Mouse (Mus musculus): ENCODE measurements around the gene Hipk2. TPM values are rescaled to one million over a fixed set of nuclear protein-coding genes. Genes with fewer than 3 reads are reported as not detected.

The Hipk2 gene
- polyA plus RNA-seq, 1 experiment from 2014 or later, result 37.5 TPM

- Histone ChIP-seq H3K9ac (peak overlapping the region; percentile 100), H3K27me3 (no peaks in the 10 kb centered on the region), H3K36me3 (no peaks in the 10 kb centered on the region), H3K4me2 (replicated peaks) (peak overlapping the region; percentile 59), H3K4me3 (peak overlapping the region; percentile 97), H3K27ac (peak overlapping the region; percentile 98), H3K4me1 (peaks cover 43% of the 10 kb centered on the region), H3K9me3 (replicated peaks) (no peaks in the 10 kb centered on the region)
- no peak for ATAC-seq (ENCODE audit: low FRiP score)
- WGBS, result under 1% methylated on average over 23 of the region's 23 CpGs
These were observed 1.3 kb downstream of the Hipk2 start for GRCm38 (mm10) chr6:38874565-38875257.

GRCm38 (mm10) chr6:38874035-38874434 lies 1.9 kb downstream of the Hipk2 start:
- Histone ChIP-seq H3K27me3 (no peaks in the 10 kb centered on the region), H3K27ac (peak overlapping the region; percentile 98), H3K9me3 (replicated peaks) (no peaks in the 10 kb centered on the region), H3K4me1 (peaks cover 43% of the 10 kb centered on the region), H3K36me3 (no peaks in the 10 kb centered on the region), H3K4me3 (peak overlapping the region; percentile 97), H3K4me2 (replicated peaks) (peak overlapping the region; percentile 59), H3K9ac (peak overlapping the region; percentile 100)
- 9% methylated on average over 8 of the region's 8 CpGs for WGBS
- ATAC-seq (ENCODE audit: low FRiP score), result no peak

DNA sequence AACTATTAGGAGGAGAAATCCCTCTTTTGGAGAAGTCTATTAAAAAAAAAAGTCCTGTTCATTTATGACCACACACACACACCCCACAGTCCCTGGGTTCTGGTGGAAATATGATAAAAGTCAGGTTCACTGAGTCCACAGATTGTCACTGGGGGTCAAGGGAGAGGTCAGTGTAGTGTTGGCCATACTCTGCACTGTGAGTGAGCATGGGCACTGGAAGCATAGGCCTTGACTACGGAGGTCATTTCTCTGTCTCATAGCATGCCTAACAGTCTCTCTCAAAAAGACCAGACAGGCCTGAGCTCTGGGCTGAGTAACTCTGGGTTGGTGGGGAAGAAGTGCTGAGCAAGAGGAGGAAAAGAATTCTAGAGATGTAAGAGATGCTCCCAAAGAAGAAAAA lies 2.6 kb downstream of the Hipk2 start:
- no peak for ATAC-seq (ENCODE audit: low FRiP score)
- Histone ChIP-seq H3K36me3 (no peaks in the 10 kb centered on the region), H3K4me1 (peaks cover 43% of the 10 kb centered on the region), H3K27me3 (no peaks in the 10 kb centered on the region), H3K4me2 (replicated peaks) (peak overlapping the region; percentile 59), H3K9ac (peak overlapping the region; percentile 100; the same call in 1 of the 2 replicates), H3K4me3 (peak overlapping the region; percentile 97), H3K27ac (peak overlapping the region; percentile 48; the same call in 1 of the 2 replicates), H3K9me3 (replicated peaks) (no peaks in the 10 kb centered on the region)
- WGBS, result 73% methylated on average over 1 of the region's 1 CpGs

DNA sequence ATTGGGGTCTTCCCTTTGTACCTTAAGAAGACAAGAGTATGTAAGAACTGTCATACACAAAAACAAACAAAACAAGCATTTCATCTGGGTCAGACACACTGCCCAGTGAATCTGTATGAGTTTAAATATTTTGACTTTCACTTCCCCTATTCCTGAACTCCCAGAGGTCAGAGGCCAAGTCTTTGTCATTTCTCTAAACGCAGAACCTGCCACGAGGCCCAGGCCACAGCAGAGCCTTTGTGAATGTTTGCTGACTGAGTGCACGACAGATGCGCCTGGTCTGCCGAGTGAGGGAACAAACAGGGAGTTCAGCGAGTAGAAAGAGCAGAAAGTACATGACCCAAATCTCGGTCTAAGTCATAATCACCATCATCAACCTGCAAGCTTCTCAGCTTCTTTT lies 4.9 kb downstream of the Hipk2 start:
- peaks cover 55% of the 10 kb centered on the region for H3K4me1 ChIP-seq

DNA sequence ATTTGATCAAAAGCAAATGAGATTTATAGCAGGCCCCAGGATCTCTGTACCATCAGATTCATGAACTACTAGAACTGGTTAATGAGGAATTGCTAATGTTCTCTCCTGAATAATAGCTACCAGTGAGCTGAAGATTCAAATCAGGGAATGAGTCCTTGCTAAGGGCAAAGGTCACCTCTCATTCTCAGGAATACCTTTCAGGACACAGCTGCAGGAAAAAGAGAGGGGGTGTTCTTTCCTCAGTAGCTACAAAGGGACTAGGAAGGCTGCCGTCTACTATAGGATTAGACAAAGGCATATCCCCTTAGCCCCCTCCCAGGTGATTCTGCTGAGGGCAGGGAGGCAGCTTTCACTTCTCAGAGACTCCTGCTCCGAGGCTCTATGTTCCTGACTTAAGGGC lies 5.9 kb downstream of the Hipk2 start:
- no peaks in the 10 kb centered on the region for H3K27me3 ChIP-seq
- no peak for ATAC-seq (ENCODE audit: low FRiP score)
- no peak overlapping the region for H3K9ac ChIP-seq
- H3K4me3 ChIP-seq, result no peak overlapping the region
- no peaks in the 10 kb centered on the region for H3K9me3 ChIP-seq (replicated peaks)
- H3K4me1 ChIP-seq, result peaks cover 58% of the 10 kb centered on the region
- no peaks in the 10 kb centered on the region for H3K36me3 ChIP-seq
- no peak overlapping the region for H3K27ac ChIP-seq
- WGBS, result 12% methylated on average over 2 of the region's 2 CpGs
- no peak overlapping the region for H3K4me2 ChIP-seq (replicated peaks)

More for the DNA sequence above, 4.9 kb downstream of the Hipk2 start:
- H3K9me3 ChIP-seq (replicated peaks), result no peaks in the 10 kb centered on the region
- H3K27me3 ChIP-seq, result no peaks in the 10 kb centered on the region
- no peak overlapping the region for H3K27ac ChIP-seq
- 9% methylated on average over 7 of the region's 7 CpGs for WGBS
- no peak for ATAC-seq (ENCODE audit: low FRiP score)
- no peak overlapping the region for H3K9ac ChIP-seq
- H3K36me3 ChIP-seq, result no peaks in the 10 kb centered on the region
- no peak overlapping the region for H3K4me3 ChIP-seq
- no peak overlapping the region for H3K4me2 ChIP-seq (replicated peaks)

- no peak for ATAC-seq (ENCODE audit: low FRiP score)
- Histone ChIP-seq H3K36me3 (no peaks in the 10 kb centered on the region), H3K4me3 (no peak overlapping the region), H3K4me2 (replicated peaks) (no peak overlapping the region), H3K27me3 (no peaks in the 10 kb centered on the region), H3K9me3 (replicated peaks) (no peaks in the 10 kb centered on the region), H3K27ac (no peak overlapping the region), H3K4me1 (peaks cover 63% of the 10 kb centered on the region), H3K9ac (no peak overlapping the region)
- WGBS, result 89% methylated on average over 1 of the region's 1 CpGs
These were observed 7.0 kb downstream of the Hipk2 start for GRCm38 (mm10) chr6:38868974-38869373.

- H3K4me3 ChIP-seq, result no peak overlapping the region
- ATAC-seq (ENCODE audit: low FRiP score), result no peak
- H3K27me3 ChIP-seq, result no peaks in the 10 kb centered on the region
- 59% methylated on average over 1 of the region's 1 CpGs for WGBS
- no peak overlapping the region for H3K27ac ChIP-seq
- H3K9ac ChIP-seq, result no peak overlapping the region
- H3K4me1 ChIP-seq, result peaks cover 51% of the 10 kb centered on the region
- no peaks in the 10 kb centered on the region for H3K36me3 ChIP-seq
- no peaks in the 10 kb centered on the region for H3K9me3 ChIP-seq (replicated peaks)
- H3K4me2 ChIP-seq (replicated peaks), result no peak overlapping the region
These were observed 8.7 kb downstream of the Hipk2 start for GRCm38 (mm10) chr6:38867291-38867690.

GRCm38 (mm10) chr6:38866761-38867160 lies 9.2 kb downstream of the Hipk2 start:
- no peaks in the 10 kb centered on the region for H3K9me3 ChIP-seq (replicated peaks)
- H3K4me1 ChIP-seq, result peaks cover 46% of the 10 kb centered on the region
- 80% methylated on average over 2 of the region's 2 CpGs for WGBS
- no peak overlapping the region for H3K4me3 ChIP-seq
- H3K36me3 ChIP-seq, result no peaks in the 10 kb centered on the region
- no peaks in the 10 kb centered on the region for H3K27me3 ChIP-seq
- no peak overlapping the region for H3K27ac ChIP-seq
- no peak overlapping the region for H3K9ac ChIP-seq
- ATAC-seq (ENCODE audit: low FRiP score), result no peak
- no peak overlapping the region for H3K4me2 ChIP-seq (replicated peaks)

DNA sequence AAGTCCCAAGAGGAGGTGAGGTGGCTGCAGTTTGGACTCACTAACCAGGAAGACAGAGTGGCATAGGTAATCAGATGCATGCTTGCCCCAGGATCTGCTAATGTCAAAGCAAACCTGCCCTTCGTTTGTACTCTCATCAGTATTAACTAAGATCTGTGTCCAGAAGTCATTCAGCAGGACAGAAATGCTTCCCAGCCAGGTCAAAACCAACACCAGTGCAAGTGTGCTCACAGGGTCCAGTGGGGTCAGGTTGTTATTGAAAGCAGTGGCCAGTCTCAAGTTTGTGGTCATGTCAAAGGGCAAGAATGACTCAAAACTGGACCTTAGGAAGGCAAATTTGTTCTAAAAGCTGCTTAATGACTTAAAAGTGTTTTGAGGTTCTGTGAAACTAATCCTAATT lies 9.6 kb downstream of the Hipk2 start:
- H3K9ac ChIP-seq, result no peak overlapping the region
- ATAC-seq (ENCODE audit: low FRiP score), result no peak
- no peaks in the 10 kb centered on the region for H3K36me3 ChIP-seq
- WGBS, result 86% methylated on average over 1 of the region's 1 CpGs
- no peak overlapping the region for H3K4me3 ChIP-seq
- no peaks in the 10 kb centered on the region for H3K9me3 ChIP-seq (replicated peaks)
- H3K27me3 ChIP-seq, result no peaks in the 10 kb centered on the region
- no peak overlapping the region for H3K27ac ChIP-seq
- H3K4me1 ChIP-seq, result peaks cover 42% of the 10 kb centered on the region
- no peak overlapping the region for H3K4me2 ChIP-seq (replicated peaks)

- Histone ChIP-seq H3K4me2 (replicated peaks) (no peak overlapping the region), H3K27me3 (no peaks in the 10 kb centered on the region), H3K36me3 (no peaks in the 10 kb centered on the region), H3K9me3 (replicated peaks) (no peaks in the 10 kb centered on the region), H3K27ac (no peak overlapping the region), H3K9ac (no peak overlapping the region), H3K4me1 (peaks cover 38% of the 10 kb centered on the region), H3K4me3 (no peak overlapping the region)
- ATAC-seq (ENCODE audit: low FRiP score), result no peak
These were observed 10.2 kb downstream of the Hipk2 start for GRCm38 (mm10) chr6:38865805-38866204.

- H3K4me1 ChIP-seq, result peaks cover 34% of the 10 kb centered on the region
- H3K4me2 ChIP-seq (replicated peaks), result no peak overlapping the region
- no peaks in the 10 kb centered on the region for H3K36me3 ChIP-seq
- H3K9me3 ChIP-seq (replicated peaks), result no peaks in the 10 kb centered on the region
- H3K4me3 ChIP-seq, result no peak overlapping the region
- no peak for ATAC-seq (ENCODE audit: low FRiP score)
- H3K27me3 ChIP-seq, result no peaks in the 10 kb centered on the region
- H3K9ac ChIP-seq, result no peak overlapping the region
- WGBS, result 60% methylated on average over 3 of the region's 3 CpGs
- no peak overlapping the region for H3K27ac ChIP-seq
These were observed 12.4 kb downstream of the Hipk2 start for GRCm38 (mm10) chr6:38863595-38863994.

- Histone ChIP-seq H3K27me3 (no peaks in the 10 kb centered on the region), H3K4me1 (peaks cover 20% of the 10 kb centered on the region), H3K4me3 (no peak overlapping the region), H3K9me3 (replicated peaks) (no peaks in the 10 kb centered on the region), H3K27ac (no peak overlapping the region), H3K36me3 (no peaks in the 10 kb centered on the region), H3K9ac (no peak overlapping the region), H3K4me2 (replicated peaks) (no peak overlapping the region)
- no peak for ATAC-seq (ENCODE audit: low FRiP score)
- 88% methylated on average over 2 of the region's 2 CpGs for WGBS
These were observed 15.7 kb downstream of the Hipk2 start for GRCm38 (mm10) chr6:38860301-38860700.

GRCm38 (mm10) chr6:38859819-38860218 lies 16.1 kb downstream of the Hipk2 start:
- no peak overlapping the region for H3K9ac ChIP-seq
- WGBS, result 88% methylated on average over 1 of the region's 1 CpGs
- H3K4me2 ChIP-seq (replicated peaks), result no peak overlapping the region

More at GRCm38 (mm10) chr6:38859819-38860218, 16.1 kb downstream of the Hipk2 start:
- Histone ChIP-seq H3K27me3 (no peaks in the 10 kb centered on the region), H3K36me3 (no peaks in the 10 kb centered on the region), H3K9me3 (replicated peaks) (no peaks in the 10 kb centered on the region), H3K27ac (no peak overlapping the region), H3K4me1 (peaks cover 21% of the 10 kb centered on the region), H3K4me3 (no peak overlapping the region)
- ATAC-seq (ENCODE audit: low FRiP score), result no peak

Data from hindbrain, embryonic 12.5 days (tissue).